In genomic region chr11:74838971-74839370, GRCm38 (mm10) we compare ENCODE assay signal across 8 mouse cellular contexts. TPM values are rescaled to one million over a fixed set of nuclear protein-coding genes. Genes with fewer than 3 reads are reported as not detected.
DNase-seq lines count a peak whose midpoint lies in the region; ATAC-seq and TF ChIP-seq lines count a peak whose summit lies in the region.

No protein-coding gene starts in this region.

- ATAC-seq in CD4-positive, CD25-positive, alpha-beta regulatory T cell, adult 4 months = peak; percentile 59
- ATAC-seq in embryonic facial prominence, embryonic 15.5 days (ENCODE audit: insufficient number of reproducible peaks, low FRiP score, low TSS enrichment, low read depth) = no peak
- no peak for ATAC-seq in heart, embryonic 12.5 days (ENCODE audit: insufficient number of reproducible peaks, low FRiP score)
- ATAC-seq in kidney, embryonic 14.5 days (ENCODE audit: low FRiP score, low TSS enrichment) = no peak
- ATAC-seq in neural tube, embryonic 15.5 days (ENCODE audit: low FRiP score) = no peak

- DNase-seq in NIH3T3 (ENCODE audit: low read depth) = peak; percentile 92
- peak; percentile 36 for DNase-seq in lung, adult 2 months
- no peak for DNase-seq in urinary bladder, postnatal 4 days (ENCODE audit: low spot score in 2 of 2)

- peaks cover 27% of the 10 kb centered on the region; the same call in 1 of the 2 replicates for H3K36me3 ChIP-seq in embryonic facial prominence, embryonic 15.5 days
- peaks cover 25% of the 10 kb centered on the region for H3K36me3 ChIP-seq in heart, embryonic 12.5 days
- H3K36me3 ChIP-seq in kidney, embryonic 14.5 days (ENCODE audit: control insufficient read depth, insufficient read depth, low read length) = peaks cover 16% of the 10 kb centered on the region; the same call in 1 of the 2 replicates
- peaks cover 22% of the 10 kb centered on the region for H3K36me3 ChIP-seq in neural tube, embryonic 15.5 days

- H3K27me3 ChIP-seq in embryonic facial prominence, embryonic 15.5 days = no peaks in the 10 kb centered on the region
- H3K27me3 ChIP-seq in heart, embryonic 12.5 days (replicated peaks) = no peaks in the 10 kb centered on the region
- H3K27me3 ChIP-seq in kidney, embryonic 14.5 days (ENCODE audit: control insufficient read depth, insufficient read depth, low read length) = no peaks in the 10 kb centered on the region
- no peaks in the 10 kb centered on the region for H3K27me3 ChIP-seq in neural tube, embryonic 15.5 days (replicated peaks)

- 29% methylated on average over 6 of the region's 6 CpGs for WGBS in embryonic facial prominence, embryonic 15.5 days
- WGBS in heart, embryonic 12.5 days = 33% methylated on average over 6 of the region's 6 CpGs
- WGBS in kidney, embryonic 14.5 days = 44% methylated on average over 6 of the region's 6 CpGs
- WGBS in lung, adult 2 months = 2% methylated on average over 6 of the region's 6 CpGs
- WGBS in neural tube, embryonic 15.5 days = 45% methylated on average over 6 of the region's 6 CpGs

- peak overlapping the region; percentile 57 for H3K4me3 ChIP-seq in embryonic facial prominence, embryonic 15.5 days (replicated peaks)
- H3K4me3 ChIP-seq in heart, embryonic 12.5 days = peak overlapping the region; percentile 4; the same call in 1 of the 2 replicates
- peak overlapping the region; percentile 51 for H3K4me3 ChIP-seq in kidney, embryonic 14.5 days (ENCODE audit: low read length)
- no peak overlapping the region for H3K4me3 ChIP-seq in lung, adult 2 months (replicated peaks; ENCODE audit: extremely low read depth, low read depth, low read length)
- peak overlapping the region; percentile 52 for H3K4me3 ChIP-seq in neural tube, embryonic 15.5 days (replicated peaks)

- no peak for TF ChIP-seq POLR2A in lung, adult 2 months (IDR thresholded peaks at IDR 0.05; ENCODE audit: borderline replicate concordance, extremely low read depth, low read depth, low read length)

- H3K9ac ChIP-seq in embryonic facial prominence, embryonic 15.5 days = no peak overlapping the region
- H3K9ac ChIP-seq in heart, embryonic 12.5 days = 0 out of 2 replicates have a peak overlapping the region, but pooled peaks have one; percentile 33
- H3K9ac ChIP-seq in kidney, embryonic 14.5 days (ENCODE audit: low read depth, low read length) = no peak overlapping the region
- H3K9ac ChIP-seq in neural tube, embryonic 15.5 days (replicated peaks) = peak overlapping the region; percentile 53; the same call in 1 of the 2 replicates

- peak overlapping the region; percentile 75 for H3K4me2 ChIP-seq in embryonic facial prominence, embryonic 15.5 days (replicated peaks)
- H3K4me2 ChIP-seq in heart, embryonic 12.5 days = peak overlapping the region; percentile 86
- peak overlapping the region; percentile 82 for H3K4me2 ChIP-seq in kidney, embryonic 14.5 days (replicated peaks; ENCODE audit: low read depth, low read length)
- H3K4me2 ChIP-seq in neural tube, embryonic 15.5 days = peak overlapping the region; percentile 85

- TF ChIP-seq CTCF in lung, adult 2 months (IDR thresholded peaks at IDR 0.05; ENCODE audit: insufficient read depth, low read length) = no peak

- H3K27ac ChIP-seq in embryonic facial prominence, embryonic 15.5 days (replicated peaks) = peak overlapping the region; percentile 96
- peak overlapping the region; percentile 98 for H3K27ac ChIP-seq in heart, embryonic 12.5 days (ENCODE audit: poor library complexity, severe bottlenecking)
- H3K27ac ChIP-seq in kidney, embryonic 14.5 days (ENCODE audit: low read depth, low read length) = peak overlapping the region; percentile 93
- peak overlapping the region; percentile 91 for H3K27ac ChIP-seq in neural tube, embryonic 15.5 days (replicated peaks)

- peaks cover 54% of the 10 kb centered on the region for H3K4me1 ChIP-seq in embryonic facial prominence, embryonic 15.5 days
- peaks cover 81% of the 10 kb centered on the region for H3K4me1 ChIP-seq in heart, embryonic 12.5 days (replicated peaks)
- H3K4me1 ChIP-seq in kidney, embryonic 14.5 days (ENCODE audit: control insufficient read depth, insufficient read depth, low read length) = peaks cover 36% of the 10 kb centered on the region
- peaks cover 15% of the 10 kb centered on the region for H3K4me1 ChIP-seq in lung, adult 2 months (ENCODE audit: control insufficient read depth, insufficient read depth, low read length)
- H3K4me1 ChIP-seq in neural tube, embryonic 15.5 days = peaks cover 56% of the 10 kb centered on the region

- H3K9me3 ChIP-seq in embryonic facial prominence, embryonic 15.5 days (replicated peaks) = no peaks in the 10 kb centered on the region
- H3K9me3 ChIP-seq in heart, embryonic 12.5 days (replicated peaks) = no peaks in the 10 kb centered on the region
- H3K9me3 ChIP-seq in kidney, embryonic 14.5 days (ENCODE audit: control insufficient read depth, low read length) = no peaks in the 10 kb centered on the region
- H3K9me3 ChIP-seq in neural tube, embryonic 15.5 days (replicated peaks) = no peaks in the 10 kb centered on the region

RNA-seq across cellular contexts. Expression of gene Mnt, which starts 8.3 kb away (rescaled TPM):
- polyA plus RNA-seq in CD4-positive, CD25-positive, alpha-beta regulatory T cell, adult 4 months (2017; shearing (Covaris generic)) = 1 to 10 TPM; 5.1 to 5.9 TPM
- 6.3 and 6.9 TPM in 2 replicates for polyA plus RNA-seq in embryonic facial prominence, embryonic 15.5 days (2015; fragmentation: Nextera tagmentation; extraction: Ambion mirVana)
- polyA plus RNA-seq in heart, embryonic 12.5 days (2016; fragmentation: Nextera tagmentation; extraction: Ambion mirVana) = 4.0 and 4.8 TPM in 2 replicates
- polyA plus RNA-seq in kidney, embryonic 14.5 days (2014; fragmentation: Nextera tagmentation; extraction: Ambion mirVana) = 4.9 and 6.6 TPM in 2 replicates
- 21.3 and 22.2 TPM in 2 replicates for polyA plus RNA-seq in lung, adult 2 months (2012; rRNA removed)
- 7.0 and 7.3 TPM in 2 replicates for polyA plus RNA-seq in neural tube, embryonic 15.5 days (2015; fragmentation: Nextera tagmentation; extraction: Ambion mirVana)

RNA-seq across cellular contexts. Expression of gene Sgsm2, which starts 57.9 kb away (rescaled TPM):
- 1 to 10 TPM; 2.8 to 3.3 TPM for polyA plus RNA-seq in CD4-positive, CD25-positive, alpha-beta regulatory T cell, adult 4 months (2017; shearing (Covaris generic))
- 5.8 and 6.8 TPM in 2 replicates for polyA plus RNA-seq in embryonic facial prominence, embryonic 15.5 days (2015; fragmentation: Nextera tagmentation; extraction: Ambion mirVana)
- polyA plus RNA-seq in heart, embryonic 12.5 days (2016; fragmentation: Nextera tagmentation; extraction: Ambion mirVana) = 6.5 and 6.6 TPM in 2 replicates
- 4.4 and 5.7 TPM in 2 replicates for polyA plus RNA-seq in kidney, embryonic 14.5 days (2014; fragmentation: Nextera tagmentation; extraction: Ambion mirVana)
- polyA plus RNA-seq in lung, adult 2 months (2012; rRNA removed) = 19.3 and 22.1 TPM in 2 replicates
- 24.1 and 27.3 TPM in 2 replicates for polyA plus RNA-seq in neural tube, embryonic 15.5 days (2015; fragmentation: Nextera tagmentation; extraction: Ambion mirVana)

RNA-seq across cellular contexts. Expression of gene Tsr1, which starts 58.9 kb away (rescaled TPM):
- 10 to 100 TPM; 38.5 to 53.0 TPM for polyA plus RNA-seq in CD4-positive, CD25-positive, alpha-beta regulatory T cell, adult 4 months (2017; shearing (Covaris generic))
- polyA plus RNA-seq in embryonic facial prominence, embryonic 15.5 days (2015; fragmentation: Nextera tagmentation; extraction: Ambion mirVana) = 41.2 and 41.8 TPM in 2 replicates
- polyA plus RNA-seq in heart, embryonic 12.5 days (2016; fragmentation: Nextera tagmentation; extraction: Ambion mirVana) = 31.6 and 33.5 TPM in 2 replicates
- polyA plus RNA-seq in kidney, embryonic 14.5 days (2014; fragmentation: Nextera tagmentation; extraction: Ambion mirVana) = 41.7 and 54.8 TPM in 2 replicates
- polyA plus RNA-seq in lung, adult 2 months (2012; rRNA removed) = 7.1 and 7.5 TPM in 2 replicates
- 28.1 and 32.8 TPM in 2 replicates for polyA plus RNA-seq in neural tube, embryonic 15.5 days (2015; fragmentation: Nextera tagmentation; extraction: Ambion mirVana)

Comparison
In these comparisons a context has a peak if more than half of its experiments do, and no peak if none do; other contexts are left out.
1. DNase-seq: peak in NIH3T3 (single experiment) and lung, adult 2 months (single experiment); none in urinary bladder, postnatal 4 days (0 of 2).
2. H3K9ac ChIP-seq: peak in heart, embryonic 12.5 days (single experiment) and neural tube, embryonic 15.5 days (single experiment); none in embryonic facial prominence, embryonic 15.5 days (single experiment) and kidney, embryonic 14.5 days (single experiment).
3. Peak in every context shown above with its lines, with median percentiles within 50 percentile points of each other: H3K27ac ChIP-seq and H3K4me2 ChIP-seq.